Mouse (Mus musculus) thymus, adult 2 months (tissue): ENCODE measurements around the gene Prmt3.

ENCODE experiments used
- CTCF ChIP-seq: fragments of 200-500 bp; IDR thresholded peaks from 2 replicates; pipeline ENCODE4 v1.5.1; 2012; ENCODE audit warnings: mild to moderate bottlenecking, control low read depth, low read length, moderate library complexity, borderline replicate concordance; ENCODE audit not compliant: control insufficient read depth, poor library complexity, insufficient read depth; ENCODE audit errors: extremely low read depth
- POLR2A ChIP-seq: fragments of 200-500 bp; IDR thresholded peaks from 2 replicates; pipeline ENCODE4 v1.6.1; 2012; ENCODE audit warnings: mild to moderate bottlenecking, low read length, control low read depth, moderate library complexity; ENCODE audit not compliant: control insufficient read depth, poor library complexity, insufficient read depth; ENCODE audit errors: extremely low read depth

DNA sequence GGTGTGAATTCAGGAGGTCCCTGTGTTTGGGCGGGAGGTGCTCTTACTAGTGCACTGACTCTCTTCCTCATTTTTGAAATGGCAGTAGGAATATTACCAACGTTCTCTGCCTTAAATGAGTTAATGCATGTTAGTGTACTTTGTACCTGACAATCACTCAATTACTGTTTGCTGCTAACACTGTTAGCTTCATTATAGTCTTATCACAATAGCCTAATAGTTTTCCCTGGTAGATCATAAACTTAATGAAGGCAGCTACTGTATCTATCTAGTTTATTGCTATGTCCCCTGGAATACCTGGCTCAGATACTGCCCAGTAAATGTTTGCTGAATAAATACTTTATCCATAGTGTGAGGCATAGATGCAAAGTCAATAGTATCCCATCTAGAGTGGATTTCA lies 116.6 kb downstream of the Prmt3 start:
- no peak for TF ChIP-seq POLR2A
- TF ChIP-seq CTCF = no peak
